Mouse (Mus musculus) CH12.LX (cell line): ENCODE results near the gene Pdlim1.

Source experiments
- CTCF ChIP-seq, 2 experiments: IDR thresholded peaks in 1 of 2; conservative IDR thresholded peaks in 1 of 2; 2 replicates each; pipeline ENCODE4 v1.5.1; 2011 to 2012; ENCODE audit warnings: low read depth in 2 of 2, low read length in 2 of 2, improper control_type of control experiment in 1 of 2, inconsistent platforms in 1 of 2, mild to moderate bottlenecking in 1 of 2, moderate library complexity in 1 of 2
- E2F4 ChIP-seq: IDR thresholded peaks from 2 replicates; pipeline ENCODE4 v1.6.1; 2011; ENCODE audit warnings: low read depth, low read length, improper control_type of control experiment; ENCODE audit not compliant: insufficient replicate concordance
- EP300 ChIP-seq: IDR thresholded peaks from 2 replicates; pipeline ENCODE4 v1.6.1; 2011; ENCODE audit warnings: low read length, improper control_type of control experiment
- GABPA ChIP-seq: IDR thresholded peaks from 2 replicates; pipeline ENCODE4 v1.6.1; 2012; ENCODE audit warnings: low read depth, low read length, improper control_type of control experiment, inconsistent platforms; ENCODE audit not compliant: insufficient replicate concordance
- KAT2A ChIP-seq: IDR thresholded peaks from 2 replicates; pipeline ENCODE4 v1.6.1; 2012; ENCODE audit warnings: low read length, improper control_type of control experiment, inconsistent platforms; ENCODE audit not compliant: insufficient replicate concordance
- MAFK ChIP-seq: IDR thresholded peaks from 2 replicates; pipeline ENCODE4 v1.6.1; 2011; ENCODE audit warnings: low read length, improper control_type of control experiment; ENCODE audit not compliant: insufficient replicate concordance
- MAZ ChIP-seq: IDR thresholded peaks from 2 replicates; pipeline ENCODE4 v1.6.1; 2012; ENCODE audit warnings: low read depth, mild to moderate bottlenecking, inconsistent platforms, low read length, improper control_type of control experiment, moderate library complexity
- MYC ChIP-seq: IDR thresholded peaks from 2 replicates; pipeline ENCODE4 v1.6.1; 2011; ENCODE audit warnings: low read depth, mild to moderate bottlenecking, improper control_type of control experiment, low read length
- NRF1 ChIP-seq: IDR thresholded peaks from 2 replicates; pipeline ENCODE4 v1.6.1; 2014; ENCODE audit warnings: low read depth, mild to moderate bottlenecking, inconsistent platforms, low read length, improper control_type of control experiment, moderate library complexity
- TCF12 ChIP-seq: IDR thresholded peaks from 2 replicates; pipeline ENCODE4 v1.6.1; 2014; ENCODE audit warnings: low read depth, mild to moderate bottlenecking, inconsistent platforms, low read length, improper control_type of control experiment

- TF ChIP-seq EP300 (no peak), CTCF (conservative IDR thresholded peaks at IDR 0.05 in 1 of 2, IDR thresholded peaks at IDR 0.05 in 1 of 2; ENCODE audit: low read depth in 2 of 2, low read length in 2 of 2) (no peak), NRF1 (no peak), GABPA (no peak), MAZ (no peak), MYC (no peak), TCF12 (no peak), E2F4 (no peak), MAFK (no peak), KAT2A (no peak)
These were observed 35.0 kb upstream of the Pdlim1 start for GRCm38 (mm10) chr19:40306631-40307030.
